Mouse (Mus musculus) left cerebral cortex, adult 2 months (tissue): Measurements from ENCODE around the gene Zdhhc25. TPM values are rescaled to one million over a fixed set of nuclear protein-coding genes. Genes with fewer than 3 reads are reported as not detected.

ENCODE experiments used
- DNase-seq, 2 experiments: peaks; one replicate each; pipeline ENCODE4 v3.0.0; 2021 to 2022; ENCODE audit warnings: low spot score in 2 of 2, mixed read lengths in 1 of 2; ENCODE audit errors: extremely low spot score in 1 of 2
- H3K27ac ChIP-seq: fragments of 200-600 bp; 2 replicates; pipeline ENCODE4 v1.8.1; 2022
- H3K4me3 ChIP-seq: fragments of 200-600 bp; 2 replicates; pipeline ENCODE4 v1.8.1; 2022
- CTCF ChIP-seq: fragments of 200-600 bp; IDR thresholded peaks from 2 replicates; pipeline ENCODE4 v1.8.1; 2022; ENCODE audit warnings: antibody characterized with exemption, mild to moderate bottlenecking, moderate library complexity
- intact Hi-C: fragments of 180-260 bp; cut with DNase I; formaldehyde crosslinking; loops from one replicate; pipeline ENCODE4 v1.15.1; 2025
- total RNA-seq, 2 experiments: library from RNA; stranded (reverse); gene quantifications; 2 replicates each; pipeline ENCODE4 v1.2.3; 2021

The Zdhhc25 gene
- total RNA-seq, 2 experiments from 2014 or later: not detected

- no peak overlapping the region for H3K27ac ChIP-seq
- peak; percentile 96 for TF ChIP-seq CTCF
- DNase-seq: peak; percentile 78 to 82
- intact Hi-C loops: loop anchor here (2.0 kb wide), 1 partner anchor 90 kb away; no protein-coding TSS in a partner anchor
- no peak overlapping the region for H3K4me3 ChIP-seq
Observed at GRCm38 (mm10) chr15:88651019-88651418, 50.9 kb downstream of the Zdhhc25 start.

Other genes starting within 250 kb of the Zdhhc25 start
- gene Brd1, start 133.9 kb downstream of the Zdhhc25 start, total RNA-seq: 10 to 100 TPM; 54.5 to 57.8 TPM
- gene Zbed4, start 151.4 kb downstream of the Zdhhc25 start, total RNA-seq: 10 to 100 TPM; 10.9 to 12.6 TPM
- gene Alg12, start 219.0 kb downstream of the Zdhhc25 start, total RNA-seq: 10 to 100 TPM; 13.3 to 14.4 TPM
- gene Creld2, start 219.3 kb downstream of the Zdhhc25 start, total RNA-seq: 10 to 100 TPM; 22.1 to 26.3 TPM